Mouse (Mus musculus): ENCODE data around the gene Cd5.

The Cd5 gene

DNA sequence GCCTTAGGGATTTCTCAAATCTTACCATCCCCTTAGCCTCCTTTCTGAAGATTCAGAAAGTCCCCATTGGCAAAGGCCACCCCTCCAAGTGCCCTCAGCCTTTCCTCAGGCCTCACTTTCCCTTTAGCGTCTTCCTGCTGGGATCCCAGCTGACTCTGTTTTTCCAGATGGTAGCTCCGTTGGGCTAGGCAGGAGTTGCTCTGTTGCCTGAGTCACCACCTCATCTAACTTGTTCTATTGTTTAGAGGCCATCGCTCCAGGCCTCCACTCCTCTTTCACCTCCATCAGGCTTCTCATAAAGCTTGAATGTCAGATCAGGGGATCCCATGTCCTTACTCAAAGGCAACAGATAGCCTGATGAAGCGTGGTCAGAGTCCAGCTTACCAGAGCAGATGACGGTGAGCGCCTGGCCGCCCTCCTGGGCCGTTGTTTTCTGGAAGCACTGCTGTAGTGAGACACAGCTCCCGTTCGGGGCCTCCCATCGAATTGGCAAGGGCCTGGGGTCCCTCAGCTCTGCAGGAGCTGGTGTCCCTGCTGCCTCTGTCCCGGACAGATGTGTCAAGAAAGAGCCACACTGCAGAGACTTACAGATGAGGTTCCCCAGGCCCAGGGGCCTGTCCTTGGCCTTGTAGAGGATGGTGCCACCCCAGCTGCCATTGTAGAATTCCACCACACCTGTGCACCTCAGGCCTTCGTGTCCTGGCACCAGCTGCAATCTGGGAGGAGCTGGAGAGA is 14.0 kb downstream of the Cd5 start:
- no peak for DNase-seq

DNA sequence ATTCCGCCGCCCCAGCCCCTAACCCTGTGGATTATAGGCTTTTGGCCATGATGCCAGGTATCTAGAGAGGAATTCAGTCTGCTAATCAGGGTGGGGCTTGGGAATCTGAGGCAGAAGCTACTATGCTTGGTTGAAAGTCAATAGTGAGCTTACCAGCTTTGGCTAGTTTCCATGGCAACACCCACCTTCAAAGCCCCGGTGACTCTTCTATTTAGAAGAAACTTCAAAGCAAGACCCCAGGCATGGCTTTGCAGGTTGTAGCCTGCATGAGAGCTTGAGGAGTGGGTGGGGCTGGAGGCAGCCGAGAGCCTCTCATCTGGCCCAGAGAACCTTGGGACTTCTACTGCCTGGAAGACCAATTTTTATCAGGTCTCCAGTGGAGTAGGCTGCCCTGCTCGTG is 15.2 kb downstream of the Cd5 start:
- DNase-seq, result no peak

DNA sequence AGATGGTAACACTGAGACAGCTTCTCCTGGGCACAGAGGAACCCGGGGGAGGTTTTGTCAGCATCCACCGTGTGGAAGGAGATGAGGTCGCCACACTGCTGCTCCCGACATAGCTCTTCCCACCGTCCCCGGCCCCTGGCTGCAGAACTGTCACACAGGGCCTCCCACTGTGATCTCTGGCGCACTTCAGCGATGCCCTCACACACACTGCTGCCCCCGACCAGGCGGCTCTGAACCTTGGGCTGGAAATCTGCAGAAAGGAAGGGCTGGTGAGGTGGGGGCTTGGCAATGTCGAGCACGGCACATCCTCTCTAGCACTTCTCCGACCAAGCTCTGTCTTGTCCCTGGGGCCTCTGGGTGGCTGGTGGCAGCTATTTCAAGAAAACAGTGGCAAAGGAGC is 15.7 kb downstream of the Cd5 start:
- DNase-seq, result no peak

DNA sequence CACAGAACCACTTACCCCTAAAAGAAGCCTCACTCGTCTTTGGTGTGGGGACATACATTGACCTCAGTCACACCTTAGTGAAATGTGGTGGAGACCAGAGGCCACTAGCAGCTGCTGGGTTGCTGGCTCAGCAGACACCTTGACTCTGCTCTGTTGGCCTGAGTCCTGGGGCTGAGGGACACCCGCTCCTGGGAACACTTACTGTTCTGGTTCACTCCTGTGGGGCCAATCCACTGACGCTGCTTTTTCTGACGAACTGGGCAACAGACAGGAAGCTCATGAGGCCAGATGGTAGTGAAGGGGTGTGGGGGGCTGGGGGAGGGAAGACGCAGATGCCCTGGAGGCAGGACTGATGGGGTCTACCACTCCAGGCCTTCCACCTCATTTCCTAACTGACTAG is 17.7 kb downstream of the Cd5 start:
- no peak for DNase-seq

DNA sequence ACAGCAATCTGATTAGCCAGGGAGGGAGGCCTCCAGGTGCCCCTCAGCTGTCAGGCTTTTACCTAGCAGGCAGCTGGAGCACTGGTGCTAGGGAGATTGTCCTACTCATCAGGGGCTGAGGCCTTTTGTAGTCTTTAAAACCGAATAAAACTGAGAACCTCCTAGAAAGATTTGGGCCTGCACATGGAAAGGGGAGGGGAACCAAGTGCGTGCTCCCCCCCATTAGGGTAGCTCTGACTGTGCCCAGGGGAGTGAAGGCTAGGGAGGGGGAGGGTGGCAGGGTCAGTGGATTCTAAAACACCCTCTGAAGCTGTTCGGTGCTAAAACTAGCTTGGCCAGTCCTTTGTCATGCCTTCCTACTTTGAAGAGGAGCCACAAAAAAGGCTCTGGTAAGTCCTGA is 18.3 kb downstream of the Cd5 start:
- no peak for DNase-seq

GRCm38 (mm10) chr19:10719751-10720150 is 19.1 kb downstream of the Cd5 start:
- no peak for DNase-seq

DNA sequence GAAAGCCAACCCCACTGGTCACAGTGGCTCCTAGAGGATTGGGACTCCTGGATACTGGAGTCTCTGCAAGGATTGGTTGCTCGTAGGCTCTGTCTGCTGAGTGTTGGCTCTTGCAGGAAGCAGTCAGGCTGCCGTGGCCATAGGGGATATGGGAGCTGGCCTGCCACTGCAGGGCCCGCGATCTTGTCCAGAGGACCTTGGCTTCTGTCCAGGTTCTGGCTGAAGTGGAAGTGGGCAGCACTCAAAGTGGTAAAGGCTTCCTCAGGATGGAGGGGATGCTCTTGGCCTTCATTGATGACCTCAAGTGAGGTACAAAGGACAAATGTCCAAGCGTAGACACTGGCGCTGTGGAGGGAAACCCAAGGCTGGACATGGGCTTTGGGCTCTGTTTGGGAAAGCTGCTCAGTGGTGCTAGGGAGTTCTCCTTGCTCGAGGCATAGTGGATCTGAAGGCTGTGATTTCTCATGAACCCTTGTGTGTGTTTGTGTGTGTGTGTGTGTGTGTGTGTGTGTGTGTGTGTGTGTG is 20.5 kb downstream of the Cd5 start:
- DNase-seq, result peak in 1 of 2 experiments; percentile 33

- DNase-seq, result no peak
These were observed 23.3 kb downstream of the Cd5 start for GRCm38 (mm10) chr19:10715476-10715875.

GRCm38 (mm10) chr19:10714682-10715475 is 23.9 kb downstream of the Cd5 start:
- DNase-seq, result peak; percentile 62 to 88

- DNase-seq, result no peak
These were observed 24.6 kb downstream of the Cd5 start for GRCm38 (mm10) chr19:10714168-10714567.

GRCm38 (mm10) chr19:10713551-10713950 is 25.3 kb downstream of the Cd5 start:
- no peak for DNase-seq

DNA sequence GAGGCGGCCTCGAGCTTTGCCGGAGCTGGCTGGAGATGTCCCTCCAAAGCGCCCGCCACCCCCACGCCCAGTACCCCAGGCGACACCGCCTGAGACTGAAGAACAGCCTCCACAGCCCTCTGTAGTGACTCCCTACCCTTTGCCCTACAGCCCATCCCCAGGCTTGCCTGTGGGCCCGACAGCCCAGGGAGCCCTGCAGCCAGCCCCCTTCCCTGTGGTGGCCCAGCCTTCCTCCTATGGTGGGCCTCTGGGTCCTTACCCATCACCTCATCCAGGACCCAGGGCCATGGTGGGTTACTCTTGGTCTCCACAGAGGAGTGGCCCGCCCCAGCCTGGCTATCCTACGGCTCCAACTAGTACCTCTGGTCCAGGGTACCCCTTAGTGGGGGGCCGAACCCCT is 26.2 kb downstream of the Cd5 start:
- DNase-seq, result no peak

GRCm38 (mm10) chr19:10712194-10712593 is 26.6 kb downstream of the Cd5 start:
- DNase-seq, result no peak

GRCm38 (mm10) chr19:10710751-10711150 is 28.1 kb downstream of the Cd5 start:
- no peak for DNase-seq

DNA sequence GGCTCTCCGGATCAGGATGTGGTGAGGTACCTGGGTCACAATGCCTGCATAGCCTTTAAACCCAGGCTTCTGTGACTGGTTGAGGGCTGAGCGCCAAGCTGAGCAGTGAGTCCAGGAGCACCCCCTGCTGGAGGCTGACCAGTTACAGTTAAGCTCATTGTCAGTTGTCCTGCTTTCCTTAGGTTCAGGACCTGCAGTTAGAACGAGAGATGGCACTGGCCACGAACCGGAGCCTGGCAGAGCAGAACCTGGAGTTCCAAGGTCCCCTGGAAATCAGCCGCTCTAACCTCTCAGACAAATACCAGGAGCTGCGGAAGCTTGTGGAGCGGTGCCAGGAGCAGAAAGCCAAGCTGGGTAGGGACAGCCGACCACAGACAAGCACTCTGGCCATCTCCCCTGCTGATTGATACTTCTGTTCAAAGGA is 28.7 kb downstream of the Cd5 start:
- peak; percentile 72 to 87 for DNase-seq

- DNase-seq, result peak; percentile 96 to 98
These were observed 29.3 kb downstream of the Cd5 start for GRCm38 (mm10) chr19:10709360-10710087.

- DNase-seq, result no peak
These were observed 29.9 kb downstream of the Cd5 start for GRCm38 (mm10) chr19:10708900-10709299.

DNA sequence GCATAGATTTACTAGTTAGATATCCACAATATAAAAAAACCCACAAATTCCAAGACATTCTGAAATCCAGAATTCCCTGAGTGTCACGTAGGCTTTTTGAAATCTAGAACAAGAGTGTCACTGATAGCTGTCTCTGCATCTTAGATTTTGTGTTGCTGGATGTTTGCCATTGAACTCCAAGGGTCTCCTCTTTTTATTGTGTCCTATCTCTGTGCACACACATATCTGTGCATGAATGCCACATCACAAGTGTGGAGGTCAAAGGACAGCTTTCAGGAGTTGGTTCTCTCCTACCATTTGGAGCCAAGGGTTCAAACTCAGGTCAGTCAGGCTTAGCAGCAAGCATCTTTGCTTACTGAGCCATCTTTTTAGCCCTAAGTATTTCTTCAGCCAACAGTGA is 30.9 kb downstream of the Cd5 start:
- DNase-seq, result no peak

- no peak for DNase-seq
These were observed 31.5 kb downstream of the Cd5 start for GRCm38 (mm10) chr19:10707087-10707875.

DNA sequence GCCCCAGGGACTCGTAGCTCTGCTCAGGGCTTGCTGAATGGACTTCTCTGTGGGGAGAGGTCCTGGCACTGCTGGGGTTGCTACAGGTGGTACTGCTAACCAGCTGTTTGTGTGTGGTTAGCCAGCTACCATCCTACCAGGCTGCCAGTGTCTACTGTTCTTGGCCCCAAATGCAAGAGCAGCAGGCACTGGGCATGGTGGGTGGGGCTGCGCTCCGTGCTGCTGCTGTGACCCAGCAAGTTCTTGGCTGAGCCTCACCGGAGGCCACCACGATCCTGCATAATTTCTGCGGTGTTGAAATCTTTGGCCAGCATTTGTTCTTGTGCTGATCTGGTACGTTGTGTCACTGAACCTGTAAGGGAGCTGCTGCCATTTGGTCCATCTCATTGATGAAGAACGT is 35.3 kb downstream of the Cd5 start:
- DNase-seq, result peak in 1 of 2 experiments; percentile 41

DNA sequence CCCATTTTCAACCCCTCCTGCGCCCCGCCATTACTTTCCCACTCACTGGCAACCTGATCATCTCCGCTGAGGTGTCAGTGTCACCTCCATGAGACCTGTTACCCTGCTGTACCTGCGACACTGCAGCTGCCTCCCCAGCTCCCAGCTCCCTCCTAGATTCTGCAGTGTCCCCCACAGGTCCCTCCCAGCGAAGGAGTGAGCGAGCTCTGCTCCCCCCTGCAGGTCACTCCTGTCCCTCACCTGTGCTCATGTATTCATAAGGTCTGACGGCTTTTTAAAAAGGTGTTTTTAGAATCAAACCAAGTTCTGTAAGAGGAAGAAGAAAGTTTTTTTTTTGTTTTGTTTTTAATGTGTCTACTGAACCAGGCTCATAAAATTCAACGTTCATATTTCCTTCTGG is 36.7 kb downstream of the Cd5 start:
- no peak for DNase-seq

GRCm38 (mm10) chr19:10701013-10701726 is 37.6 kb downstream of the Cd5 start:
- peak in 1 of 2 experiments; percentile 41 for DNase-seq

Data from kidney, postnatal 36 days (tissue).